Mouse (Mus musculus) erythroblast, embryonic 14.5 days (primary cell): Measurements from ENCODE around the gene Hfe.

Source experiments
- GATA1 ChIP-seq: IDR thresholded peaks from 2 replicates; pipeline ENCODE4 v1.6.1; 2012; ENCODE audit warnings: low read length, inconsistent platforms, mixed read lengths
- TAL1 ChIP-seq: IDR thresholded peaks from 3 replicates; pipeline ENCODE4 v1.6.1; 2012; ENCODE audit warnings: low read length, inconsistent platforms, mixed read lengths

DNA sequence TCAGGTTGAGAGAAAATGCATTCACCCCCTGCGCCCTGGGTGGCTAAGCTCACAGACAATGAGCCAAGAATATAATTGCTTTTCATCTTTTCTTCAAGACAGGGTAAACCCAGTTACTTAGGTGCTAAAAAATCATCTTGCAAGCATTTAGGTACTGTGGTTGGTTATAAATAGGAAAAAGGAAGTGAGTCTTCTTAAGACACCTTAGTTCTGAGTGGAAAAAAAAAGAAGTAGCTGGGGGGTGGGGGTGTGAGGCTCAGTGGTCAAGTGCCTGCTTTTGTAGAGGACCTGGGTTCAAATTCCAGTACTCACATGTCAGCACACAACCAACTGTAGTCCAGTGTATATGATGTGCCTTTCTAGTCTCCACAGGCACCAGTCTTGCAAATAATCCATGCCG is 21.7 kb downstream of the Hfe start:
- no peak for TF ChIP-seq GATA1
- TF ChIP-seq TAL1 = no peak
